Mouse (Mus musculus) cerebellum, adult 11 months (tissue): ENCODE measurements around the gene Fam219a.

ENCODE experiments used
- DNase-seq: peaks from one replicate; pipeline ENCODE4 v3.0.0; 2022

Gene Fam219a

GRCm38 (mm10) chr4:41468396-41469080 lies 100.8 kb downstream of the Fam219a start:
- DNase-seq, result peak; percentile 44
